Mouse (Mus musculus) macrophage (primary cell): ENCODE results near the gene Acp4. TPM values are rescaled to one million over a fixed set of nuclear protein-coding genes. Genes with fewer than 3 reads are reported as not detected.
A peak's percentile ranks its signal among the peaks of the same experiment; 100 is the strongest.
"Not testable (repeated sequence)": the region's sequence is repeated elsewhere in the genome, so short reads cannot be mapped to it uniquely, and the experiment has no call there.

Experiments used
- H3K27ac ChIP-seq: fragments of 350-480 bp; formaldehyde crosslinking; 2 replicates; pipeline ENCODE4 v1.9.0; 2021
- H3K36me3 ChIP-seq: fragments of 350-480 bp; formaldehyde crosslinking; 2 replicates; pipeline ENCODE4 v1.9.0; 2021; ENCODE audit errors: inconsistent target
- H3K4me3 ChIP-seq: fragments of 350-480 bp; formaldehyde crosslinking; 2 replicates; pipeline ENCODE4 v1.9.0; 2021; ENCODE audit errors: inconsistent target
- H3K79me2 ChIP-seq: fragments of 350-480 bp; formaldehyde crosslinking; 2 replicates; pipeline ENCODE4 v1.9.0; 2021; ENCODE audit errors: inconsistent target
- WGBS: methylation state at CpG from one replicate; pipeline ENCODE4 v1.1.7; 2026; ENCODE audit warnings: inconsistent platforms; ENCODE audit not compliant: missing documents; 5-methylcytosine and 5-hydroxymethylcytosine counted together
- polyA plus RNA-seq: library from polyadenylated mRNA; stranded (reverse); fragments of 250-400 nt; gene quantifications from 3 replicates; pipeline ENCODE4 v1.2.4, GENCODE M21; 2018; ENCODE audit warnings: inconsistent platforms

Acp4 gene
- polyA plus RNA-seq, 1 experiment from 2014 or later: not detected

GRCm38 (mm10) chr7:44249248-44249647 lies 7.9 kb downstream of the Acp4 start:
- H3K79me2 ChIP-seq: peaks cover 29% of the 10 kb centered on the region
- H3K27ac ChIP-seq: no peak overlapping the region
- H3K4me3 ChIP-seq: no peak overlapping the region
- 83% methylated on average over 4 of the region's 4 CpGs for WGBS
- H3K36me3 ChIP-seq: peaks cover 17% of the 10 kb centered on the region; the same call in 1 of the 2 replicates

GRCm38 (mm10) chr7:44247971-44248370 lies 9.2 kb downstream of the Acp4 start:
- WGBS: 100% methylated on average over 2 of the region's 2 CpGs
- Histone ChIP-seq H3K27ac (no peak overlapping the region), H3K79me2 (peaks cover 29% of the 10 kb centered on the region), H3K36me3 (peaks cover 17% of the 10 kb centered on the region; the same call in 1 of the 2 replicates), H3K4me3 (no peak overlapping the region)

- under 1% methylated on average over 23 of the region's 23 CpGs for WGBS
- H3K36me3 ChIP-seq: peaks cover 17% of the 10 kb centered on the region; the same call in 1 of the 2 replicates
- peaks cover 29% of the 10 kb centered on the region for H3K79me2 ChIP-seq
- H3K27ac ChIP-seq: peak overlapping the region; percentile 46
- H3K4me3 ChIP-seq: peak overlapping the region; percentile 96
Observed at GRCm38 (mm10) chr7:44246984-44247470, 10.2 kb downstream of the Acp4 start.

- H3K79me2 ChIP-seq: peaks cover 29% of the 10 kb centered on the region
- WGBS: under 1% methylated on average over 58 of the region's 62 CpGs
- peak within 1 kb of the TSS; percentile 96 for H3K4me3 ChIP-seq
- peak within 1 kb of the TSS; percentile 89 for H3K27ac ChIP-seq
- H3K36me3 ChIP-seq: peaks cover 17% of the 10 kb centered on the region; the same call in 1 of the 2 replicates
Observed at GRCm38 (mm10) chr7:44246055-44246983, 10.9 kb downstream of the Acp4 start, which contains the start of the genes 1700028J19Rik and 2410002F23Rik. 1700028J19Rik (minus strand) TSS chr7:44246695. 2410002F23Rik (plus strand) TSS chr7:44246722.

GRCm38 (mm10) chr7:44244080-44244479 lies 13.1 kb downstream of the Acp4 start:
- Histone ChIP-seq H3K4me3 (no peak overlapping the region), H3K36me3 (no peaks in the 10 kb centered on the region), H3K27ac (no peak overlapping the region), H3K79me2 (peaks cover 28% of the 10 kb centered on the region)
- WGBS: 14% methylated on average over 1 of the region's 1 CpGs

GRCm38 (mm10) chr7:44241163-44241562 lies 16.0 kb downstream of the Acp4 start:
- Histone ChIP-seq H3K27ac (no peak overlapping the region), H3K4me3 (no peak overlapping the region), H3K79me2 (peaks cover 5% of the 10 kb centered on the region; the same call in 1 of the 2 replicates), H3K36me3 (no peaks in the 10 kb centered on the region)
- 72% methylated on average over 2 of the region's 2 CpGs for WGBS

GRCm38 (mm10) chr7:44240712-44241111 lies 16.5 kb downstream of the Acp4 start:
- H3K4me3 ChIP-seq: no peak overlapping the region
- H3K36me3 ChIP-seq: no peaks in the 10 kb centered on the region
- H3K27ac ChIP-seq: no peak overlapping the region
- 67% methylated on average over 1 of the region's 1 CpGs for WGBS
- peaks cover under 1% of the 10 kb centered on the region; the same call in 1 of the 2 replicates for H3K79me2 ChIP-seq

- no peaks in the 10 kb centered on the region for H3K79me2 ChIP-seq
- H3K36me3 ChIP-seq: no peaks in the 10 kb centered on the region
- H3K27ac ChIP-seq: no peak overlapping the region
- 59% methylated on average over 2 of the region's 2 CpGs for WGBS
- H3K4me3 ChIP-seq: no peak overlapping the region
Observed at GRCm38 (mm10) chr7:44239913-44240312, 17.3 kb downstream of the Acp4 start.

GRCm38 (mm10) chr7:44235909-44236308 lies 21.3 kb downstream of the Acp4 start, which contains the start of gene Gm36864:
Gm36864 (plus strand) TSS chr7:44236177.
- Histone ChIP-seq H3K27ac (no peak within 1 kb of the TSS), H3K4me3 (no peak within 1 kb of the TSS), H3K36me3 (no peaks in the 10 kb centered on the region), H3K79me2 (no peaks in the 10 kb centered on the region)
- WGBS: 60% methylated on average over 2 of the region's 3 CpGs

GRCm38 (mm10) chr7:44225076-44225475 lies 32.1 kb downstream of the Acp4 start, which contains the start of gene Klk1:
Klk1 (plus strand) TSS chr7:44225360.
- Histone ChIP-seq H3K27ac (no peak within 1 kb of the TSS), H3K36me3 (no peaks in the 10 kb centered on the region), H3K4me3 (no peak within 1 kb of the TSS), H3K79me2 (no peaks in the 10 kb centered on the region)
- WGBS: 38% methylated on average over 1 of the region's 1 CpGs

GRCm38 (mm10) chr7:44222335-44222734 lies 34.8 kb downstream of the Acp4 start:
- H3K36me3 ChIP-seq, H3K27ac ChIP-seq, H3K4me3 ChIP-seq, H3K79me2 ChIP-seq: not testable (repeated sequence)
- WGBS: 87% methylated on average over 6 of the region's 6 CpGs

GRCm38 (mm10) chr7:44221601-44222000 lies 35.6 kb downstream of the Acp4 start:
- not testable (repeated sequence) for H3K36me3 ChIP-seq, H3K4me3 ChIP-seq, H3K27ac ChIP-seq, H3K79me2 ChIP-seq
- WGBS: 65% methylated on average over 4 of the region's 10 CpGs

- H3K27ac ChIP-seq: no peak within 1 kb of the TSS
- no peaks in the 10 kb centered on the region for H3K36me3 ChIP-seq
- WGBS: 90% methylated on average over 1 of the region's 1 CpGs
- H3K79me2 ChIP-seq: no peaks in the 10 kb centered on the region
- no peak within 1 kb of the TSS for H3K4me3 ChIP-seq
Observed at GRCm38 (mm10) chr7:44215645-44216044, 41.5 kb downstream of the Acp4 start, which contains the start of gene Klk1b5. Klk1b5 (plus strand) TSS chr7:44215945.

GRCm38 (mm10) chr7:44208307-44208706 lies 48.9 kb downstream of the Acp4 start:
- 83% methylated on average over 3 of the region's 3 CpGs for WGBS
- Histone ChIP-seq H3K4me3 (no peak overlapping the region), H3K36me3 (no peaks in the 10 kb centered on the region), H3K27ac (no peak overlapping the region), H3K79me2 (no peaks in the 10 kb centered on the region)

- WGBS: 30% methylated on average over 3 of the region's 3 CpGs
- not testable (repeated sequence) for H3K4me3 ChIP-seq, H3K79me2 ChIP-seq
Observed at GRCm38 (mm10) chr7:44207135-44207534, 50.0 kb downstream of the Acp4 start, which contains the start of gene Klk1b4. Klk1b4 (plus strand) TSS chr7:44207435.

More at GRCm38 (mm10) chr7:44207135-44207534, 50.0 kb downstream of the Acp4 start, which contains the start of gene Klk1b4:
- not testable (repeated sequence) for H3K36me3 ChIP-seq, H3K27ac ChIP-seq
